Mouse (Mus musculus) macrophage (primary cell): ENCODE results near the gene Erc2. TPM values are rescaled to one million over a fixed set of nuclear protein-coding genes. Genes with fewer than 3 reads are reported as not detected.

Source experiments
- H3K27ac ChIP-seq: fragments of 350-480 bp; formaldehyde crosslinking; 2 replicates; pipeline ENCODE4 v1.9.0; 2021
- H3K36me3 ChIP-seq: fragments of 350-480 bp; formaldehyde crosslinking; 2 replicates; pipeline ENCODE4 v1.9.0; 2021; ENCODE audit errors: inconsistent target
- H3K4me3 ChIP-seq: fragments of 350-480 bp; formaldehyde crosslinking; 2 replicates; pipeline ENCODE4 v1.9.0; 2021; ENCODE audit errors: inconsistent target
- H3K79me2 ChIP-seq: fragments of 350-480 bp; formaldehyde crosslinking; 2 replicates; pipeline ENCODE4 v1.9.0; 2021; ENCODE audit errors: inconsistent target
- WGBS: methylation state at CpG from one replicate; pipeline ENCODE4 v1.1.7; 2026; ENCODE audit warnings: inconsistent platforms; ENCODE audit not compliant: missing documents; 5-methylcytosine and 5-hydroxymethylcytosine counted together
- polyA plus RNA-seq: library from polyadenylated mRNA; stranded (reverse); fragments of 250-400 nt; gene quantifications from 3 replicates; pipeline ENCODE4 v1.2.4, GENCODE M21; 2018; ENCODE audit warnings: inconsistent platforms

The Erc2 gene
- polyA plus RNA-seq, 1 experiment from 2014 or later, result not detected

GRCm38 (mm10) chr14:28470212-28470611 is 848.0 kb downstream of the Erc2 start:
- Histone ChIP-seq H3K36me3 (no peaks in the 10 kb centered on the region), H3K4me3 (no peak overlapping the region), H3K79me2 (no peaks in the 10 kb centered on the region), H3K27ac (no peak overlapping the region)
- 88% methylated on average over 6 of the region's 6 CpGs for WGBS

GRCm38 (mm10) chr14:28475012-28475411 is 852.8 kb downstream of the Erc2 start:
- no peak overlapping the region for H3K27ac ChIP-seq
- 88% methylated on average over 3 of the region's 3 CpGs for WGBS
- H3K36me3 ChIP-seq, result no peaks in the 10 kb centered on the region
- H3K79me2 ChIP-seq, result no peaks in the 10 kb centered on the region
- no peak overlapping the region for H3K4me3 ChIP-seq

DNA sequence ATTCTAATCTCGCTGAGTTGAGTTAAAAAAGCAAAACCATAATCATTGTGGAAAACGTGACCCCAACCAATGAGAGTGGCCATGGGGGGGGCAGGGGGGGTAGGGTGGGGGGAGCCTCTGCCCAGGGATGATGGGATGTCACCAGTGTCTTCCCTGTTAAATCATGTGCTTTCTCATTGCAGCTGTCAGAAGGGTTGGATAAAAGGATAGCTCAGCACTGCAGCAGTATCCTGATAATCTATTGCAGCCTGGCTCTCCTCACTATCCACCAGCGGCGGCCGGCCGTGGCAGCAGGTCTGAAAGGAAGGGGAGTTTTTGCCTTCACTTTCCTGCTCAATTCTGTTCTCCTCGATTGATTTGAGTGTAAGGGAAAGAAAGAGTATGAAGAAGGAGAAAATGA is 853.2 kb downstream of the Erc2 start:
- Histone ChIP-seq H3K36me3 (no peaks in the 10 kb centered on the region), H3K4me3 (no peak overlapping the region), H3K79me2 (no peaks in the 10 kb centered on the region), H3K27ac (no peak overlapping the region)
- WGBS, result 78% methylated on average over 7 of the region's 7 CpGs

- no peak overlapping the region for H3K4me3 ChIP-seq
- no peaks in the 10 kb centered on the region for H3K36me3 ChIP-seq
- 88% methylated on average over 3 of the region's 3 CpGs for WGBS
- H3K79me2 ChIP-seq, result no peaks in the 10 kb centered on the region
- no peak overlapping the region for H3K27ac ChIP-seq
These were observed 854.5 kb downstream of the Erc2 start for GRCm38 (mm10) chr14:28476746-28477145.

- Histone ChIP-seq H3K4me3 (no peak overlapping the region), H3K27ac (no peak overlapping the region), H3K79me2 (no peaks in the 10 kb centered on the region), H3K36me3 (no peaks in the 10 kb centered on the region)
- WGBS, result 92% methylated on average over 1 of the region's 1 CpGs
These were observed 858.6 kb downstream of the Erc2 start for GRCm38 (mm10) chr14:28480866-28481265.

DNA sequence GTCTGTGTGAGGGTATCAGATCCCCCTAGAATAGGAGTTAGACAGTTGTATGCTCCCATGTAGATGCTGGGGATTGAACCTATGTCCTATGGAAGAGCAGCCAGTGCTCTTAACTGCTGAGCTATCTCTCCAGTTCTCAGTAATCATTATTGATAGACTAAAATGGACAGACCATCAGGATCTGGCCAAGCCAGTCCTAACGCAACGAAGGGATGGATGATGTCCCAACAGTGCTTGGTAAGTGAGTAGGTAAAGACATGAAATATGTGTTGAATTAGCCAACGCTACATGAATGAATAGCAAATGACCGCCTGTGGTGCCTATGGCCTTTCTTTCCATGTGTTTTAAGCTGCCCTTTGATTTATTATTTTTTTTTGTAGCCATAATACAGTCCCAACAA is 871.6 kb downstream of the Erc2 start:
- 86% methylated on average over 4 of the region's 4 CpGs for WGBS

GRCm38 (mm10) chr14:28494273-28494672 is 872.0 kb downstream of the Erc2 start:
- WGBS, result 91% methylated on average over 5 of the region's 5 CpGs
- no peak overlapping the region for H3K4me3 ChIP-seq
- no peak overlapping the region for H3K27ac ChIP-seq
- H3K79me2 ChIP-seq, result no peaks in the 10 kb centered on the region
- H3K36me3 ChIP-seq, result no peaks in the 10 kb centered on the region

More for the DNA sequence above, 871.6 kb downstream of the Erc2 start:
- H3K4me3 ChIP-seq, result no peak overlapping the region
- H3K36me3 ChIP-seq, result no peaks in the 10 kb centered on the region
- no peak overlapping the region for H3K27ac ChIP-seq
- no peaks in the 10 kb centered on the region for H3K79me2 ChIP-seq

- Histone ChIP-seq H3K4me3 (no peak overlapping the region), H3K79me2 (no peaks in the 10 kb centered on the region), H3K27ac (no peak overlapping the region), H3K36me3 (no peaks in the 10 kb centered on the region)
- WGBS, result 75% methylated on average over 12 of the region's 12 CpGs
These were observed 879.1 kb downstream of the Erc2 start for GRCm38 (mm10) chr14:28501216-28501878.

DNA sequence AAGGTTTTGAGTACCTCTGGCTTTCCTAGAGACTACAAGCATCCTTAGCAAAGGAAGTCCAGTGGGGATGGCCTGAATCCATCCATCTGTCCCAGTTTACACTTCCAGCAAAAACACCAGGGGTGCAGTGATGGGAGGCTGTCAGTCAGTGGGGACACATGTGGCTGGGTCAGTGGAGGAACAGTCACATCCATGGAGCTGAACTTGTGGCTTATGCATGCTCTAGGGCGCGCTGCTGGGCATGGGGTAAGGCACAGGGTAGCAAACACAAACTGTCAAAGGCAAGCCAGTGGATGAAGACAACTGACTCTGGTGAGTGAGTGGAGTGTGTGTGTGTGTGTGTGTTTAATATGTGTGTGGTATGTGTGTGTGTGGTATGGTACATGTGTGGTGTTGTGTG is 881.0 kb downstream of the Erc2 start:
- no peak overlapping the region for H3K4me3 ChIP-seq
- no peaks in the 10 kb centered on the region for H3K79me2 ChIP-seq
- H3K36me3 ChIP-seq, result no peaks in the 10 kb centered on the region
- 88% methylated on average over 2 of the region's 2 CpGs for WGBS
- no peak overlapping the region for H3K27ac ChIP-seq

DNA sequence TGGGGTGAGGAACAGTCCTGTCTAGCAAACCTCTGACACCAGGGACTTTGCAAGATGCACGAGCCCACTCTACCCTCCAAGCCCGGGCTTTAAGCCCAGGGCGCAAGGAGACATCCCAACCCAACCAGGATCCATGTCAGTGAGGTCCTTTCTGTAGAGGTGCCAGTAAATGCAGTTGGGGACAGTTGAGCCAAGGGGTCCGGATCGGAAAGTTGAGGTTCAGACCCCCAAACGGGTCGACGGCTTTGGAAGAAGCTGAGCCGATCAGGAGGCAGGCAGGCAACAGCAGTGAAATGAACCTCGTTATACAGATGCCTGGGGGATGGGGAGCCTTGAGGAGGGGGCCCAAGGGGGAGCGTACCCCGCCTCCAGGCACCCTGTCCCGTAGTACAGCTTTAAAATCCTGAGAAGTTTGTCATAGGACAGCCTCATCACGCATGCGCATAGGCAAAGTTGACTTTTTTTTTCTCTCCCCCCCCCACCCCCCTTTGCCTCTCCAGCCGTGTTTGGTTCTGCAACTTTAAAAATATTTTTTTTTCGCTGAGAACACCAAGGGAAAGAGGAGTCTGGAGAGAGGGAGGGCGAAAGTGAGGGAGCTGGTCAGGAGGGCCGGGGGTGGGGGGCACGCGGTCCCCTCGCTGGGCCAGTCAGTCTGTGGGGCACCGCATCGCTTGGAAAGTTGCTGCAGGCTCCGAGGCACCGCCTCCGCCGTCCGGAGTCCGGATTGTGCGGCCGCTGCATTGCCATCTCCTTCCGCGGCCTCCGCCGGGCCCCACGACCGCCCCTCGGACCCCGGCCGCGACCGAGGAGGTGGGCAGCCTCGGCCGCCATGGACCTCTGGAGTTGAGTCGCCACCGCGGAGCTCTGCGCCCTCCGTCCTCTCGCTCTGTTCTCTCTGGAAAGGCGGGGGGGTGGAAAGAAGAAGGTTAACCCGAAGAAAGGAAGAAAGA is 882.1 kb downstream of the Erc2 start, which contains the start of gene Wnt5a:
TSS of gene Wnt5a (plus strand) at position 650 of the 950 bp plus-strand sequence.
- H3K36me3 ChIP-seq, result no peaks in the 10 kb centered on the region
- H3K79me2 ChIP-seq, result no peaks in the 10 kb centered on the region
- H3K27ac ChIP-seq, result no peak within 1 kb of the TSS
- no peak within 1 kb of the TSS for H3K4me3 ChIP-seq
- WGBS, result 4% methylated on average over 52 of the region's 53 CpGs

DNA sequence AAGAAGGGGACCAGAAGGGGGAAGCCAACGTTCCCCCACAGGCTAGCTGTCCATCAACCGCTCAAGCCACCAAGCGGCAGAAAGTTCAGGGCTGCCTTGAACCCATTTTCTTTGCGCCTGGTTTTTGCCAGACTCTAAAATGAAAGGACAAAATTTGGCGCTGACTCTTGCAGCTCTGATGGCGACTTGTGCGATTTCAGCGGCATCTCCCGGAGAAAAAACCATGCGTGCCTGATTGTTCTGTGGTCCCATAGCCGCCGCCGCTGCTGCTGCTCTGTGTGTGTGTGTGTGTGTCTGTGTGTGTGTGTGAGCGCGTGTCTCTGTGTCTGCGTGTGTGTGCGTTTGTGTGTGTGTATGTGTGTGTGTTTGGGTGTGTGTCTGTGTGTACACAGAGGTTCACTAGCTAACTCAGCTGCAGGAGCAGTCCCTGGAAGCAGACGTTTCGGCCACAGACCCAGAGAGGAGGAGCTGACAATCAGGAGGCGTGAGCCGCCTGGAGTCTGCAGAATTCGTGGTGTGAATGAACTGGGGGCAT is 882.9 kb downstream of the Erc2 start:
- WGBS, result 4% methylated on average over 20 of the region's 22 CpGs
- Histone ChIP-seq H3K4me3 (no peak overlapping the region), H3K27ac (no peak overlapping the region)

DNA sequence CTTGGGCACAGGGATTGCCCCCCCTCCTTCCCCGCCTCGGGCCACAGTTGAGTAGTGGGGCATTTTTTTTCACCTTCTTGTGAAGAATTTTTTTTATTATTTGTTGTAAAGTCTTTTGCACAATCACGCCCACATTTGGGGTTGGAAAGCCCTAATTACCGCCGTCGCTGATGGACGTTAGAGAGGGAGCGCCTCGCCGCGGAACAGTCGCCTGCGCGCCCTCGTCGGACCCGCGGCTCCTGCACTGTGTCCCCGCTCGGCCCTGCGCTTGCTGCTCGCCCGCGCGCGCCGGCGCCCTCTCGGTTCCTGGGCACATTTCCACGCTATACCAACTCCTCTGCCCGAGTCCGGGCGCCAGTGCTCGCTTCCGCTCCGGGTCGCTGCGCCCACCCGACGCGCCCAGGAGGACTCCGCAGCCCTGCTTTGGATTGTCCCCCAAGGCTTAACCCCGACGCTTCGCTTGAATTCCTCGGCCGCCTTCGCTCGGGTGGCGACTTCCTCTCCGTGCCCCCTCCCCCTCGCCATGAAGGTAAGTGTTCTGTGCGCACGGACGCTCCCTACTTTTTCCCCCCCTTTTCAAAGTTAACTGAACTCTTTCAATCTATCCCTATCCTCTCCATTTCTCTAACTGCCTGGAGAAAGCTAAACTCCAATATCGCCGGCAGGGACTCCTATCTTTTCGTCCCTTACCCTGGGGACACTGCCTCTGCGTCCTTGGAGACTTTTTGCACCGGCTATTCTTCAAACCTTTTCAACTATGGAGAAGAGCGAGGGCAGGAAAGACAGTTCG is 883.6 kb downstream of the Erc2 start:
- Histone ChIP-seq H3K4me3 (no peak overlapping the region), H3K27ac (no peak overlapping the region), H3K79me2 (no peaks in the 10 kb centered on the region), H3K36me3 (no peaks in the 10 kb centered on the region)
- WGBS, result 2% methylated on average over 62 of the region's 62 CpGs

More for the DNA sequence above, 882.9 kb downstream of the Erc2 start:
- Histone ChIP-seq H3K79me2 (no peaks in the 10 kb centered on the region), H3K36me3 (no peaks in the 10 kb centered on the region)

DNA sequence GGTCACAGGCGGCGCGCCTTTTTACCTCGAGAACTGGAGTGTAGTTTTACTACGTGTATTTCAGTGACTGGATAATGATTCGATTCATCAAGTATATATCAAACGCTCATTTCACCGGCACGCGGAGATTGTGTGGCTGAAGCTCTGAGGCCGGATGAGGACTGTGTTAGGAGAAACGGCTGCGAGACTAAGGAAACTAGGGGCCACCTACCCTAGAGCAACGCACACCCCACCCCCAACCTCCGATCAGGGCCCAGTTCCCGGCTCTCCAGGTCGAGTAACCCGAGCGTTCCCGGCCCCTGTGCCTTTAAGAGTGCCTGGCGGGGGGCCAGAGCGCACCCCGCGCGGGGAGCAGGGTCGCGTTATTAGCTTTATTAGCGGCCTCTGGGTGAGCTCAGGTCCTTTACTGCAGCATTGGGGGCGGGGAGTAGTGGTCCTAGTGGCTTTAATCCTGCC is 884.2 kb downstream of the Erc2 start:
- under 1% methylated on average over 29 of the region's 29 CpGs for WGBS
- H3K36me3 ChIP-seq, result no peaks in the 10 kb centered on the region

DNA sequence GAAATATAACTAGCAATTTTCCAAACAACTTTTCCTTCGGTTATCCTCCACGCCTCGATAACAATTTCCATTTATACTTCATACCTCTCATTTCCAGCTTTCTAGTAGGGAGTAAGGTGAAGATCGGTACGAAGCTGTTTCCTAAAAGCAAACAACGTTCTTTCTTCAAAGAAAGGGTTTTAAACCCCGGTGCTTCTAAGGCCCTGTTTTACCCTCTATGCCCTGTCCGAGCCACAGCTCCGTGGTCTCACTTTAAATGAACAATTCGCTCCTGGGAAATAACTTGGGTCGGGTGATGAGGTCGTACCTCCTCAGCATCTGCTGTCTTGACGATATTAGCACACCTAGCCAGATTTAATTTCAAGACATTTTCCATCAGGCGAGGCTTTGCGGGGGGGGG is 884.8 kb downstream of the Erc2 start:
- no peaks in the 10 kb centered on the region for H3K79me2 ChIP-seq
- H3K4me3 ChIP-seq, result no peak overlapping the region
- no peak overlapping the region for H3K27ac ChIP-seq
- WGBS, result 3% methylated on average over 15 of the region's 15 CpGs
- H3K36me3 ChIP-seq, result no peaks in the 10 kb centered on the region

More for the DNA sequence above, 884.2 kb downstream of the Erc2 start:
- Histone ChIP-seq H3K27ac (no peak overlapping the region), H3K4me3 (no peak overlapping the region), H3K79me2 (no peaks in the 10 kb centered on the region)
